Mouse (Mus musculus) heart, adult 2 months (tissue): ENCODE data around the gene Pde4d. TPM values are rescaled to one million over a fixed set of nuclear protein-coding genes. Genes with fewer than 3 reads are reported as not detected.

Experiments used
- DNase-seq, 2 experiments: peaks; one replicate each; pipeline ENCODE4 v3.0.0; 2021
- H3K27ac ChIP-seq: fragments of 200-600 bp; 2 replicates; pipeline ENCODE4 v1.8.1; 2022
- H3K27me3 ChIP-seq: fragments of 200-500 bp; 2 replicates; pipeline ENCODE4 v1.6.1; 2012; ENCODE audit warnings: mild to moderate bottlenecking, low read length, inconsistent platforms, mixed read lengths; ENCODE audit not compliant: control insufficient read depth, insufficient read depth
- H3K36me3 ChIP-seq: fragments of 200-500 bp; 2 replicates; pipeline ENCODE4 v1.6.1; 2012; ENCODE audit warnings: low read length, inconsistent platforms; ENCODE audit not compliant: control insufficient read depth, insufficient read depth
- H3K4me1 ChIP-seq: fragments of 200-500 bp; 2 replicates; pipeline ENCODE4 v1.6.1; 2011; ENCODE audit warnings: low read length; ENCODE audit not compliant: control insufficient read depth, insufficient read depth
- H3K4me3 ChIP-seq: fragments of 200-600 bp; 2 replicates; pipeline ENCODE4 v1.8.1; 2022
- H3K79me2 ChIP-seq: fragments of 200-500 bp; replicated peaks from 2 replicates; pipeline ENCODE4 v1.6.1; 2012; ENCODE audit warnings: mild to moderate bottlenecking, inconsistent platforms, low read length, moderate library complexity, mixed read lengths; ENCODE audit not compliant: control insufficient read depth, insufficient read depth
- H3K9ac ChIP-seq: fragments of 200-500 bp; 2 replicates; pipeline ENCODE4 v1.6.1; 2012; ENCODE audit warnings: low read depth, mild to moderate bottlenecking, control low read depth, inconsistent platforms, low read length, mixed read lengths
- CTCF ChIP-seq: fragments of 200-600 bp; IDR thresholded peaks from 2 replicates; pipeline ENCODE4 v1.8.1; 2022; ENCODE audit warnings: antibody characterized with exemption, mild to moderate bottlenecking, moderate library complexity
- EP300 ChIP-seq: fragments of 200-500 bp; IDR thresholded peaks from 2 replicates; pipeline ENCODE4 v1.6.1; 2011; ENCODE audit warnings: low read depth, low read length, control low read depth; ENCODE audit not compliant: insufficient read depth
- POLR2A ChIP-seq: fragments of 200-500 bp; IDR thresholded peaks from 2 replicates; pipeline ENCODE4 v1.6.1; 2011; ENCODE audit warnings: mild to moderate bottlenecking, low read depth, low read length, control low read depth; ENCODE audit not compliant: insufficient read depth
- WGBS: fragments of 180-500 bp; shearing (Covaris S2); methylation state at CpG from one replicate; pipeline ENCODE4 v1.1.7; 2018; 5-methylcytosine and 5-hydroxymethylcytosine counted together
- intact Hi-C: fragments of 180-260 bp; cut with DNase I; formaldehyde crosslinking; loops from one replicate; pipeline ENCODE4 v1.15.1; 2025
- polyA plus RNA-seq: library from polyadenylated mRNA; depleted of rRNA; stranded (reverse); fragments of >200 nt; gene quantifications from 2 replicates; pipeline ENCODE4 v1.2.3, GENCODE M21; 2012
- total RNA-seq, 2 experiments: library from RNA; stranded (reverse); gene quantifications; 2 replicates each; pipeline ENCODE4 v1.2.3; 2021

Pde4d gene
- total and polyA plus RNA-seq, 3 experiments = 11.5 to 40.1 (median 38.1) TPM

GRCm38 (mm10) chr13:109362340-109362739 lies 912.6 kb downstream of the Pde4d start:
- intact Hi-C loops = no loop called here
- H3K9ac ChIP-seq = no peak overlapping the region
- TF ChIP-seq CTCF = no peak
- TF ChIP-seq POLR2A = no peak
- no peak for TF ChIP-seq EP300

GRCm38 (mm10) chr13:109374465-109374864 lies 924.7 kb downstream of the Pde4d start:
- no peak overlapping the region for H3K4me3 ChIP-seq
- H3K36me3 ChIP-seq = no peaks in the 10 kb centered on the region
- H3K9ac ChIP-seq = no peak overlapping the region
- intact Hi-C loops = no loop called here
- H3K27ac ChIP-seq = no peak overlapping the region
- no peaks in the 10 kb centered on the region for H3K4me1 ChIP-seq
- H3K27me3 ChIP-seq = no peaks in the 10 kb centered on the region
- no peak for TF ChIP-seq EP300
- no peak for TF ChIP-seq CTCF
- no peak for TF ChIP-seq POLR2A
- WGBS = 63% methylated on average over 5 of the region's 5 CpGs
- DNase-seq = no peak
- H3K79me2 ChIP-seq = no peaks in the 10 kb centered on the region

More at GRCm38 (mm10) chr13:109362340-109362739, 912.6 kb downstream of the Pde4d start:
- no peak overlapping the region for H3K4me3 ChIP-seq
- no peak for DNase-seq
- no peaks in the 10 kb centered on the region for H3K27me3 ChIP-seq
- H3K36me3 ChIP-seq = no peaks in the 10 kb centered on the region
- no peaks in the 10 kb centered on the region for H3K79me2 ChIP-seq
- no peak overlapping the region for H3K27ac ChIP-seq
- no peaks in the 10 kb centered on the region for H3K4me1 ChIP-seq
- 57% methylated on average over 6 of the region's 6 CpGs for WGBS

- Histone ChIP-seq H3K36me3 (no peaks in the 10 kb centered on the region), H3K4me1 (no peaks in the 10 kb centered on the region), H3K27ac (no peak overlapping the region), H3K9ac (no peak overlapping the region), H3K4me3 (no peak overlapping the region), H3K27me3 (no peaks in the 10 kb centered on the region), H3K79me2 (no peaks in the 10 kb centered on the region)
- intact Hi-C loops = no loop called here
- TF ChIP-seq POLR2A (no peak), CTCF (no peak), EP300 (no peak)
- 80% methylated on average over 1 of the region's 1 CpGs for WGBS
- no peak for DNase-seq
Observed at GRCm38 (mm10) chr13:109376681-109377080, 926.9 kb downstream of the Pde4d start.

GRCm38 (mm10) chr13:109380149-109380548 lies 930.4 kb downstream of the Pde4d start:
- Histone ChIP-seq H3K79me2 (no peaks in the 10 kb centered on the region), H3K27me3 (no peaks in the 10 kb centered on the region), H3K27ac (no peak overlapping the region), H3K4me3 (no peak overlapping the region), H3K9ac (no peak overlapping the region), H3K4me1 (no peaks in the 10 kb centered on the region), H3K36me3 (no peaks in the 10 kb centered on the region)
- DNase-seq = no peak
- WGBS = 97% methylated on average over 2 of the region's 2 CpGs
- TF ChIP-seq POLR2A (no peak), CTCF (no peak), EP300 (no peak)
- intact Hi-C loops = no loop called here

- Histone ChIP-seq H3K9ac (no peak overlapping the region), H3K36me3 (no peaks in the 10 kb centered on the region), H3K4me1 (no peaks in the 10 kb centered on the region), H3K79me2 (no peaks in the 10 kb centered on the region), H3K27me3 (no peaks in the 10 kb centered on the region), H3K4me3 (no peak overlapping the region), H3K27ac (no peak overlapping the region)
- 70% methylated on average over 8 of the region's 8 CpGs for WGBS
- no peak for TF ChIP-seq EP300
- no peak for TF ChIP-seq POLR2A
- no peak for TF ChIP-seq CTCF
- intact Hi-C loops = no loop called here
- DNase-seq = no peak
Observed at GRCm38 (mm10) chr13:109388626-109389220, 939.0 kb downstream of the Pde4d start.

GRCm38 (mm10) chr13:109402396-109402795 lies 952.6 kb downstream of the Pde4d start:
- H3K4me1 ChIP-seq = no peaks in the 10 kb centered on the region
- TF ChIP-seq EP300 (no peak), CTCF (no peak), POLR2A (no peak)
- DNase-seq = no peak
- intact Hi-C loops = no loop called here
- H3K27me3 ChIP-seq = no peaks in the 10 kb centered on the region
- no peak overlapping the region for H3K9ac ChIP-seq
- H3K79me2 ChIP-seq = no peaks in the 10 kb centered on the region
- no peak overlapping the region for H3K27ac ChIP-seq
- no peak overlapping the region for H3K4me3 ChIP-seq
- H3K36me3 ChIP-seq = no peaks in the 10 kb centered on the region
- WGBS = 86% methylated on average over 4 of the region's 4 CpGs
